Mouse (Mus musculus): Measurements from ENCODE around the gene Vmn2r-ps159. TPM values are rescaled to one million over a fixed set of nuclear protein-coding genes. Genes with fewer than 3 reads are reported as not detected.
"Not testable (repeated sequence)": the region's sequence is repeated elsewhere in the genome, so short reads cannot be mapped to it uniquely, and the experiment has no call there.

The Vmn2r-ps159 gene
- not detected in 2 replicates for total RNA-seq (2021)
- long read RNA-seq: 0 reads

DNA sequence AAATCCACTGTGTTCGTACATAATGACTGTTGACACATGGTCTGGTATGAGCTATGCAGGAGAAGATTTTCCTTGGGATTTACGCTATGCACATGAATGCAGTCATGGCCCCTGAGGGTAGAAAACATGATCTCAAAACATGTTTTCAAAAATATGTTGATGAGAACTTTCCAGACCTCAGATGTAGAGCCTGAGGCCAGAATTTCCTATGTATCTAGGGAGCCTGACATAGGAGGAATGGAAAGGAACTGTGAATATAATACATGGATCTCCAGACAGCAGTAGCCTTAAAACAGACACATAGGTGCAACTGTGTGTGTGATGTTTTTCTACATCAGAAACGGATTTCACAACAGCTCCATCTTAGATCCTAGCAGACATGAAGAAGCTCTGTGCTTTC, at the start of gene Vmn2r-ps159:
Gene Vmn2r-ps159 (plus strand): TSS at position 301 of the 400 bp plus-strand sequence.
- DNase-seq: not testable (repeated sequence)

DNA sequence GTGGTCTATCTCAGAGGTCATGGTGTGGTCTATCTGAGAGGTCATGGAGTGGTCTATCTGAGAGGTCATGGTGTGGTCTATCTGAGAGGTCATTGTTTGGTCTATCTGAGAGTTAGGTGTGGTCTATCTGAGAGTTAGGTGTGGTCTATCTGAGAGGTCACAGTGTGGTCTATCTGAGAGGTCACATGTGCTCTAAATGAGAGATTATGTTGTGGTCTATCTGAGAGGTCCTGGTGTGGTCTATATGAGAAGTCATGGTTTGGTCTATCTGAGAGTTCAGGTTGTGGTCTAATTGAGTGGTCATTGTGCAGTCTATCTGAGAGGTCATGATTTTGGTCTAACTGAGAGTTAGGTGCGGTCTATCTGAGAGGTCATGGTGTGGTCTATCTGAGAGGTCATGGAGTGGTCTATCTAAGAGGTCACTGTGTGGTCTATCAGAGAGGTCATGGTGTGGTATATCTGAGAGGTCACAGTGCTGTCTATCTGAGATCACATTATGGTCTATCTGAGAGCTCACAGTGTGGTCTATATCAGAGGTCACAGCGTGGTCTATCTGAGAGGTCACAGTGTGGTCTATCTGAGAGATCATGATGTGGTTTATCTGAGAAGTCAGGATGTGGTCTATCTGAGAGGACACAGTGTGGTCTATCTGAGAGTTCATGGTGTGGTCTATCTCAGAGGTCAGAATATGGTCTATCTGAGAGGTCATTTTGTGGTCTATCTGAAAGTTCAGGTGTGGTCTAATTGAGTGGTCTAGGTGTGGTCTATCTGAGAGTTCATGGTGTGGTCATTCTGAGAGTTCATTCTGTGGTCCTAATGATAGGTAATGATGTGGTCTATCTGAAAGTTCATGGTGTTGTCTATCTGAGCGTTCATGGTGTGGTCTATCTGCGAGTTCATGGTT, 10.9 kb downstream of the Vmn2r-ps159 start:
- DNase-seq: not testable (repeated sequence)

DNA sequence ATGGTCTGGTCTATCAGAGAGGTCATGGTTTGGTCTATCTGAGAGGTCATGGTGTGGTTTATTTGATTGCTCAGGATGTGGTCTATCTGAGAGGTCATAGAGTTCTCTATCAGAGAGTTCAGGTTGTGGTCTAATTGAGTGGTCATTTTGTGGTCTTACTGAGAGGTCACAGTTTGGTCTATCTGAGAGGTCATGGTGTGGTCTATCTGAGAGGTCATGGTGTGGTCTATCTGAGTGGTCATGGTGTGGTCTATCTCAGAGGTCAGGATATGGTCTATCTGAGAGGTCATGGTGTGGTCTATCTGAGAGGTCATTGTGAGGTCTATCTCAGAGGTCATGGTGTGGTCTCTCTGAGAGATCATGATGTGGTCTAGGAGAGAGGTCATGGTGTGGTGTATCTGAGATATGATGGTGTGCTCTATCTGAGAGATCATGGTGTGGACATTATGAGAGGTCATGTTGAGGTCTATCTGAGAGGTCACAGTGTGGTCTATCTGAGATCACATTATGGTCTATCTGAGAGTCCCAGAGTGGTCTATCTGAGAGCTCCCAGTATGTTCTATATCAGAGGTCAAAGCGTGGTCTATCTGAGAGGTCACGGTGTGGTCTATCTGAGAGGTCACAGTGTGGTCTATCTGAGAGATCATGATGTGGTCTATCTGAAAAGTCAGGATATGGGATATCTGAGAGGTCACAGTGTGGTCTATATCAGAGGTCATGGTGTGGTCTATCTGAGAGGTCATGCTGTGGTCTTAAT, 11.8 kb downstream of the Vmn2r-ps159 start:
- no peak for DNase-seq

DNA sequence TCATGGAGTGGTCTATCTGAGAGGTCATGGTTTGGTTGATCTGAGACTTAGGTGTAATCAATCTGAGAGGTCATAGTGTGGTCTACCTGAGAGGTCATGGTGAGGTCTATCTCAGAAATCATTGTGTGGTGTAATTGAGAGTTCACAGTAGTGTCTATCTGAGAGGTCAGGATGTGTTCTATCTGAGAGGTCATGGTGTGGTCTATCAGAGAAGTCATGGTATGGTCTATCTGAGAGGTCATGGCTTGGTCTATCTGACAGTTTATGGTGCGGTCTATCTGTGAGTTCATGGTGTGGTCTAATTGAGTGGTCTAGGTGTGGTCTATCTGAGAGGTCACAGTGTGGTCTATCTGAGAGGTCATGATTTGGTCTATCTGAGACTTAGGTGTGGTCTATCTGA, 12.4 kb downstream of the Vmn2r-ps159 start:
- DNase-seq: no peak

DNA sequence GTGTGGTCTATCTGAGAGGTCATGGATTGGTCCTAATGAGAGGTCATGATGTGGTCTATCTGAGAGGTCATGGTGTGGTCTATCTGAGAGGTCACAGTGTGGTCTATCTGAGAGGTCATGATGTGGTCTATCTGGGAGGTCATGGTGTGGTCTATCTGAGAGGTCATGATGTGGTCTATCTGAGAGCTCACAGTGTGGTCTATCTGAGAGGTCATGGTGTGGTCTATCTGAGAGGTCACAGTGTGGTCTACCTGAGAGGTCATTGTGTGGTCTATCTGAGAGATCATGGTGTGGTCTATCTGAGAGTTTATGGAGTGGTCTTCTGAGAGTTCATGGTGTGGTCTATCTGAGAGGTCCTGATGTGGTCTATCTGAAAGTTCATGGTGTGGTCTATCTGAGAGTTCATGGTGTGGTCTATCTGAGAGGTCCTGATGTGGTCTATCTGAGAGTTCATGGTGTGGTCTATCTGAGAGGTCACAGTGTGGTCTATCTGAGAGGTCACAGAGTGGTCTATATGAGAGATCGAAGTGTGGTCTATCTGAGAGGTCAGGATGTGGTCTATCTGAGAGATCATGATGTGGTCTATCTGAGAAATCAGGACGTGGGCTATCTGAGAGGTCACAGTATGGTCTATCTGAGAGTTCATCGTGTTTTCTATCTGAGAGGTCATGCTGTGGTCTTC, 26.0 kb downstream of the Vmn2r-ps159 start:
- not testable (repeated sequence) for DNase-seq

Other genes starting within 250 kb of the Vmn2r-ps159 start
- 13.5 and 16.7 TPM in 2 replicates for gene 9430015G10Rik, start 221.1 kb upstream of the Vmn2r-ps159 start, total RNA-seq (2021)
- gene Rnf223, start 200.6 kb upstream of the Vmn2r-ps159 start, total RNA-seq (2021): 0.18 TPM in 1 of 2 replicates, not detected in the other
- gene Agrn, start 133.6 kb upstream of the Vmn2r-ps159 start, total RNA-seq (2021): 33.7 and 46.7 TPM in 2 replicates
- 1.8 and 7.2 TPM in 2 replicates for gene Isg15, start 130.3 kb upstream of the Vmn2r-ps159 start, total RNA-seq (2021)
- gene AW011738, start 127.8 kb upstream of the Vmn2r-ps159 start, total RNA-seq (2021): 3.5 and 3.7 TPM in 2 replicates
- gene Perm1, start 115.2 kb upstream of the Vmn2r-ps159 start, total RNA-seq (2021): 3.3 and 4.1 TPM in 2 replicates
- gene Plekhn1, start 96.2 kb upstream of the Vmn2r-ps159 start, total RNA-seq (2021): 24.1 and 29.6 TPM in 2 replicates
- 45.4 and 52.4 TPM in 2 replicates for gene Noc2l, start 95.1 kb upstream of the Vmn2r-ps159 start, total RNA-seq (2021)
- 1.2 and 1.7 TPM in 2 replicates for gene Samd11, start 75.4 kb upstream of the Vmn2r-ps159 start, total RNA-seq (2021)

All from adrenal gland, postnatal 25 days (tissue).